In the genomic region with DNA sequence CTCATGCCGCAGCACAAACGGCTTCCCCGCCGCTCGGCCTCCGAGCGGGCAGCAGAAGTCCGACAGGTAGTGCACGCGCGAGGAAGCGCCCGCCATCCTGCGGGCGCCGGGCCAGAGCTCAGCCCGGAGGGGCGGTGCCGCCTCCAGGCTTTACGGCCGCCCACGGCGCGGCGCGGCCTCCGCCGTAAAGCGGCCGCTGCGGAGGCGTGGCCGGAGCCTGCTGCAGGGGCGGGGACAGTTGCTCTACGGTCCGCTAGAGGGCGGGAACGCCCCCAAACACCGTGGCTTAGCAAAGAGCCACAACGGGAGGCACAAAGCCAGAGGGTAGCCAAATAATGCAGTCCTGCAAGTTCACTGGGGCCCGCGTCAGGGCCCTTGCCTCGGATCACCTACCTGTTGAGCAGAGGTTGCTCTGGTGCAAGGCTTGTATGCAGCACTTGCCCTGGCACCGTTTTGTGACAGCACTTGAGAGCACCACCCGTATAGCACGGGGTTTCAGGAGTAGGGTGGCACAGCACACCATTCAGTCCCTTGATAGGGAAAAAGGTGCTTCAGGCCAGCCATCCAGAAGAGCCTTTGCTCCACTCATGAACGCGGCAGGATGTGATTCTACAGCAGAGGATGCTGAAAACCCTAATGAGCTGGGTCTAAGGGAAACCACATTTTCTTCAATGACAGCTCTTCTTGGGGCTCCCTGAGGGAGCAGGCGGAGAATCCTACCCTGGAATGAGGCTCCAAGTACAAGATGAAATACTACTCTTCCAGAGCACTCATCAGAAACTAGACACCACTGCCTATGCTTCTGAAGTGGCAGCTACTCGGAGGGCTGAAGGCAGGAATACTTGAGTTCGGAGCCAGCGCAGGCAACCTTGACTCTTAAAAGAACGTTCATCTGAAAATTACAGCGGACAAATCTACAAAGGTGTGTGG, we compare ENCODE assay signal across 8 mouse cellular contexts. TPM values are rescaled to one million over a fixed set of nuclear protein-coding genes. Genes with fewer than 3 reads are reported as not detected.
A peak's percentile ranks its signal among the peaks of the same experiment; 100 is the strongest.
DNase-seq lines count a peak whose midpoint lies in the region; ATAC-seq and TF ChIP-seq lines count a peak whose summit lies in the region.

A gene (minus strand): TSS at position 154 of the 930 bp plus-strand sequence.

- H3K27me3 ChIP-seq in forebrain, embryonic 10.5 days (ENCODE audit: poor library complexity, severe bottlenecking), result no peaks in the 10 kb centered on the region
- H3K27me3 ChIP-seq in heart, embryonic 15.5 days, result no peaks in the 10 kb centered on the region
- no peaks in the 10 kb centered on the region for H3K27me3 ChIP-seq in liver, embryonic 14.5 days (ENCODE audit: control insufficient read depth, insufficient read depth, low read length)
- H3K27me3 ChIP-seq in neural tube, embryonic 11.5 days (ENCODE audit: control insufficient read depth, insufficient read depth, low read length), result no peaks in the 10 kb centered on the region
- H3K27me3 ChIP-seq in stomach, postnatal 0 days (ENCODE audit: control insufficient read depth, insufficient read depth, low read length), result no peaks in the 10 kb centered on the region

- peaks cover 30% of the 10 kb centered on the region for H3K4me1 ChIP-seq in forebrain, embryonic 10.5 days
- peaks cover 66% of the 10 kb centered on the region for H3K4me1 ChIP-seq in heart, embryonic 15.5 days (replicated peaks)
- peaks cover 9 to 11% of the 10 kb centered on the region in 2 experiments for H3K4me1 ChIP-seq in liver, embryonic 14.5 days (replicated peaks; ENCODE audit: control insufficient read depth in 2 of 2, insufficient read depth in 2 of 2, low read length in 1 of 2)
- H3K4me1 ChIP-seq in neural tube, embryonic 11.5 days (ENCODE audit: control insufficient read depth, insufficient read depth, low read length), result peaks cover 12% of the 10 kb centered on the region
- H3K4me1 ChIP-seq in stomach, postnatal 0 days (replicated peaks; ENCODE audit: control insufficient read depth, insufficient read depth), result 0 out of 2 replicates have a peak, but pooled peaks cover 5% of the 10 kb centered on the region

- H3K9ac ChIP-seq in heart, embryonic 15.5 days, result peak within 1 kb of the TSS; percentile 86
- H3K9ac ChIP-seq in liver, embryonic 14.5 days (replicated peaks), result peak within 1 kb of the TSS; percentile 72
- H3K9ac ChIP-seq in neural tube, embryonic 11.5 days (ENCODE audit: low read length), result peak within 1 kb of the TSS; percentile 77
- peak within 1 kb of the TSS; percentile 71 for H3K9ac ChIP-seq in stomach, postnatal 0 days (ENCODE audit: low read length)

- peak within 1 kb of the TSS; percentile 87 for H3K27ac ChIP-seq in forebrain, embryonic 10.5 days
- H3K27ac ChIP-seq in heart, embryonic 15.5 days, result peak within 1 kb of the TSS; percentile 78
- peak within 1 kb of the TSS; percentile 40; the same call in 1 of the 2 replicates for H3K27ac ChIP-seq in liver, embryonic 14.5 days
- 0 out of 2 replicates have a peak within 1 kb of the TSS, but pooled peaks have one; percentile 24 for H3K27ac ChIP-seq in neural tube, embryonic 11.5 days (ENCODE audit: low read depth, low read length)
- H3K27ac ChIP-seq in stomach, postnatal 0 days (replicated peaks), result peak within 1 kb of the TSS; percentile 61

- H3K9me3 ChIP-seq in forebrain, embryonic 10.5 days, result no peaks in the 10 kb centered on the region
- H3K9me3 ChIP-seq in heart, embryonic 15.5 days (replicated peaks), result no peaks in the 10 kb centered on the region
- H3K9me3 ChIP-seq in liver, embryonic 14.5 days (ENCODE audit: control insufficient read depth, low read length), result no peaks in the 10 kb centered on the region
- H3K9me3 ChIP-seq in neural tube, embryonic 11.5 days (ENCODE audit: control insufficient read depth, low read length), result no peaks in the 10 kb centered on the region
- no peaks in the 10 kb centered on the region for H3K9me3 ChIP-seq in stomach, postnatal 0 days (ENCODE audit: control insufficient read depth, low read length)

- peak; percentile 84 to 90 for DNase-seq in CD8-positive naive resting alpha-beta T cell, adult 2 months (ENCODE audit: low read depth in 2 of 2, low spot score in 2 of 2)
- peak; percentile 87 for DNase-seq in c-Kit-positive CD71-negative TER-119-negative erythroid progenitor cells, embryonic 14.5 days (ENCODE audit: low read depth)
- DNase-seq in forebrain, embryonic 10.5 days (ENCODE audit: extremely low spot score, low spot score), result peak; percentile 86
- DNase-seq in kidney, postnatal 25 days, result peak; percentile 90 to 95
- DNase-seq in liver, embryonic 14.5 days (ENCODE audit: low read depth in 3 of 3, low spot score in 3 of 3), result peak; percentile 85 to 87 (median 86)
- DNase-seq in neural tube, embryonic 11.5 days (ENCODE audit: low spot score), result peak; percentile 95
- peak; percentile 93 for DNase-seq in stomach, postnatal 0 days (ENCODE audit: low spot score)

- ATAC-seq in heart, embryonic 15.5 days (replicated peaks; ENCODE audit: insufficient number of reproducible peaks, insufficient read depth, low FRiP score, low read depth), result peak; percentile 79
- peak; percentile 91 for ATAC-seq in liver, embryonic 14.5 days (ENCODE audit: insufficient read depth)
- peak; percentile 93 for ATAC-seq in neural tube, embryonic 11.5 days (ENCODE audit: insufficient read depth, low FRiP score, low TSS enrichment)
- peak; percentile 86 for ATAC-seq in stomach, postnatal 0 days (ENCODE audit: low FRiP score, low TSS enrichment)

- WGBS in forebrain, embryonic 10.5 days, result 10% methylated on average over 54 of the region's 54 CpGs
- WGBS in heart, embryonic 15.5 days, result 8% methylated on average over 54 of the region's 54 CpGs
- 9% methylated on average over 54 of the region's 54 CpGs for WGBS in liver, embryonic 14.5 days (ENCODE audit: insufficient replicate concordance)
- WGBS in neural tube, embryonic 11.5 days, result 10% methylated on average over 47 of the region's 54 CpGs
- WGBS in stomach, postnatal 0 days, result 7% methylated on average over 54 of the region's 54 CpGs

- peak; percentile 81 for TF ChIP-seq CTCF in liver, embryonic 14.5 days (IDR thresholded peaks at IDR 0.05; ENCODE audit: low read depth)
- TF ChIP-seq CTCF in stomach, postnatal 0 days (IDR thresholded peaks at IDR 0.05; ENCODE audit: low read depth), result peak; percentile 80

- H3K4me2 ChIP-seq in heart, embryonic 15.5 days, result peak within 1 kb of the TSS; percentile 97
- H3K4me2 ChIP-seq in liver, embryonic 14.5 days (ENCODE audit: low read depth), result peak within 1 kb of the TSS; percentile 100
- H3K4me2 ChIP-seq in neural tube, embryonic 11.5 days (ENCODE audit: low read depth), result peak within 1 kb of the TSS; percentile 88
- peak within 1 kb of the TSS; percentile 99 for H3K4me2 ChIP-seq in stomach, postnatal 0 days (replicated peaks; ENCODE audit: low read depth)

- H3K4me3 ChIP-seq in forebrain, embryonic 10.5 days, result peak within 1 kb of the TSS; percentile 81
- H3K4me3 ChIP-seq in heart, embryonic 15.5 days, result peak within 1 kb of the TSS; percentile 82
- H3K4me3 ChIP-seq in liver, embryonic 14.5 days (ENCODE audit: insufficient read depth in 1 of 2, low read depth in 2 of 2, low read length in 2 of 2), result peak within 1 kb of the TSS; percentile 70 to 82
- H3K4me3 ChIP-seq in neural tube, embryonic 11.5 days (ENCODE audit: low read depth, low read length), result peak within 1 kb of the TSS; percentile 81
- peak within 1 kb of the TSS; percentile 70 for H3K4me3 ChIP-seq in stomach, postnatal 0 days (ENCODE audit: low read depth, low read length)

- no peak for TF ChIP-seq EP300 in liver, embryonic 14.5 days (IDR thresholded peaks at IDR 0.05; ENCODE audit: low read depth)
- no peak for TF ChIP-seq EP300 in stomach, postnatal 0 days (optimal IDR thresholded peaks at IDR 0.05)

- H3K36me3 ChIP-seq in forebrain, embryonic 10.5 days (replicated peaks), result peaks cover 76% of the 10 kb centered on the region
- H3K36me3 ChIP-seq in heart, embryonic 15.5 days, result peaks cover 66% of the 10 kb centered on the region
- peaks cover 27% of the 10 kb centered on the region for H3K36me3 ChIP-seq in liver, embryonic 14.5 days (replicated peaks; ENCODE audit: control insufficient read depth, insufficient read depth, low read depth)
- peaks cover 20% of the 10 kb centered on the region for H3K36me3 ChIP-seq in neural tube, embryonic 11.5 days (ENCODE audit: control insufficient read depth, insufficient read depth, low read length)
- peaks cover 22% of the 10 kb centered on the region for H3K36me3 ChIP-seq in stomach, postnatal 0 days (ENCODE audit: control insufficient read depth, insufficient read depth, low read length)

RNA-seq across cellular contexts. Expression of the gene that starts here (rescaled TPM):
- polyA plus RNA-seq in forebrain, embryonic 10.5 days (2016; fragmentation: Nextera tagmentation; extraction: Ambion mirVana), result 33.8 and 36.0 TPM in 2 replicates
- 27.0 and 38.0 TPM in 2 replicates for polyA plus RNA-seq in heart, embryonic 15.5 days (2015; fragmentation: Nextera tagmentation; extraction: Ambion mirVana)
- 5.3 and 6.3 TPM in 2 replicates for polyA plus RNA-seq in liver, embryonic 14.5 days (2012; rRNA removed)
- polyA plus RNA-seq in liver, embryonic 14.5 days (2014; fragmentation: Nextera tagmentation; extraction: Ambion mirVana), result 4.5 and 5.4 TPM in 2 replicates
- polyA plus RNA-seq in neural tube, embryonic 11.5 days (2014; fragmentation: Nextera tagmentation; extraction: Ambion mirVana), result 34.5 and 39.5 TPM in 2 replicates
- polyA plus RNA-seq in stomach, postnatal 0 days (2015; fragmentation: Nextera tagmentation; extraction: Ambion mirVana), result 14.3 and 15.3 TPM in 2 replicates

Comparison
In these comparisons a context has a peak if more than half of its experiments do, and no peak if none do; other contexts are left out.
1. Peak in every context shown above with its lines: DNase-seq, ATAC-seq, H3K4me3 ChIP-seq and H3K27ac ChIP-seq.
2. H3K27ac ChIP-seq: peak in every context shown above with its lines; median percentile 87 in forebrain, embryonic 10.5 days; 78 in heart, embryonic 15.5 days; 61 in stomach, postnatal 0 days; 40 in liver, embryonic 14.5 days; 24 in neural tube, embryonic 11.5 days.